Mouse (Mus musculus): ENCODE measurements around the gene Crhbp.

Gene Crhbp

GRCm38 (mm10) chr13:95444824-95445223 is at the start of gene Crhbp:
Gene Crhbp, minus strand, starts transcription at chr13:95444924.
- in situ Hi-C loops (cut with MboI; ENCODE audit: unreplicated experiment in 2 of 2), result no loop called here

DNA sequence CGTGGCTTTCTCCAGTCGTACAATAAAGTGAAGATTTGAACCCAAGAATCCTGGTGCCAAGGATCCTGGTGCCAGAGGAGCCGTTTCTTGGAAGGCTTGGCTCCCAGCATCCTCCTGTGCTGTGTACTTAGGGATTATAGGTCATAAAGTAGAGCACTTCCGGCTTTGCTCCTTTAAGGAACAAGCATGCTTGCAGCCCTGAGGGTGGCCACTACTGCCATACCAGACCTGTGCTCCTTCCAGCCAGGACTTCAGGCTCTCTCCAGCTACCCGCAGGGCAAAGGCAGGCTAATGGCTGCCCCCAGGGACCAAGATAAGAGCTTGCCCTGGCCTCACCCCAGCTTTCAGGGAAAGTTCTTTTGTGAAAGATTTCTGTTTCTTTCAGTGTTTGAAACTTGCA is 48.6 kb upstream of the Crhbp start:
- in situ Hi-C loops (cut with MboI; ENCODE audit: unreplicated experiment in 2 of 2), result loop anchor here (25.0 kb wide), 2 partner anchors 531 to 956 kb away; no protein-coding TSS in a partner anchor

DNA sequence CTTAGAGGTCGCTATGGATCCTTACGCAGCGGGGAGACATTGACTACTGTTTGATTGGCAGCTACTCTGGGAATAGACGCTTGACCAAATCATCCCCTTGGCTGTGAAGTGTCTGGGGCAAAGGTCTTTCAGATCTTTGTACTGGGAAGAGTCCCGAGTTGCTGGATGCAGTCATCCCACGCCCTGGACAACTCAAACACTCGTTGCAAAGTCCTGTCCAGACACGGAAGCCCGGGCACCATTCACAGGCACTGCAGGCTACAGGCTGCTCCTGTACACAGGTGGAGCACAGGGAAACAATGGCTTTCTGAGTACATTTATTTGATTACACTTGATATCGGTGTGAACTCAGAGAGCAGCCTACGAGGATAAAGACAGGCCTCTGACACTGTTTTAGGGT is 46.6 kb upstream of the Crhbp start:
- in situ Hi-C loops (cut with MboI; ENCODE audit: unreplicated experiment in 2 of 2), result loop anchor here (25.0 kb wide), 2 partner anchors 529 to 954 kb away; no protein-coding TSS in a partner anchor

DNA sequence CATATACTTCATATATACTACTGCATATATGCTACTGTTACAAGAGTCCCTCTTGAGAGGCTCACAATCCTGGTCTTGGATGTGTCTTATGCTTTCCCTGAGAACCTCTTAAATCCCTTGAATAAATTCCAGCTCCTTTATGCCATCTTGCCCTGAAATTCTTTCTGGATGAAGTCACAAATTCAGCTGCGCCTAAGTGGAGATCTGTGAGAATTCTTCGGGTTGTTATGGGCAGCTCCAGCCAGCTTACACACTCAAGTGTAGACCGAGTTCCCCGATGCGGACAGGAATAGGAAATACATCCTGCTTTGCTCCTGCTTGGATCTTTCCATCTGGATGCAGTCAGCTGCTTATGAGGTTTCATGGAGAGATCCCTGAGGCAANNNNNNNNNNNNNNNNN is 39.9 kb upstream of the Crhbp start:
- in situ Hi-C loops (cut with MboI; ENCODE audit: unreplicated experiment in 2 of 2), result loop anchor here (10.0 to 25.0 kb wide), 4 partner anchors 520 to 947 kb away; no protein-coding TSS in a partner anchor

- in situ Hi-C loops (cut with MboI; ENCODE audit: unreplicated experiment in 2 of 2), result loop anchor here (10.0 to 25.0 kb wide), 4 partner anchors 517 to 944 kb away; no protein-coding TSS in a partner anchor
Measured at GRCm38 (mm10) chr13:95481428-95481827, 36.7 kb upstream of the Crhbp start.

- in situ Hi-C loops (cut with MboI; ENCODE audit: unreplicated experiment in 2 of 2), result loop anchor here (25.0 kb wide), 2 partner anchors 517 to 942 kb away; no protein-coding TSS in a partner anchor
Measured at GRCm38 (mm10) chr13:95478671-95479413, 34.1 kb upstream of the Crhbp start, which contains the start of gene S100z. Gene S100z, minus strand, starts transcription at chr13:95478721.

- in situ Hi-C loops (cut with MboI; ENCODE audit: unreplicated experiment in 2 of 2), result loop anchor here (25.0 kb wide), 2 partner anchors 515 to 940 kb away; no protein-coding TSS in a partner anchor
Measured at GRCm38 (mm10) chr13:95477173-95477572, 32.4 kb upstream of the Crhbp start.

DNA sequence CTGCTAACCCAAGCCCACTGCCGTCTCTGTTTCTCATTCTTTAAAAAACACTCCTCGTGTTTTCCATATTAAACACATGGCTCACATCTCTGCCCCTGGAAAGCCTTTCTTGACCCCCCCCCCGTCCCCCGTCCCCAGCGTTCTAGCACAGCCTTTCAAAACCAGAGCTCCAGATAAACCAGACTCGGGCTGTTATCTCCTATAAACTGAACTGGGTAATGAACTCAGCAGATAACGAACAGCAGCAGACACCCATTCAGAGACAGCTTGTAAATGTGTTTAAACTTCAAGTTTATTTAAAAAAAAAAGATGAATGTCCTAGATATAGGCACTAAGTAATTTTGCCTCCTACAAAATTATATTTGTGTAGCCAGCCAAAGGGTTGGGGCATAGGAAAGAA is 30.4 kb upstream of the Crhbp start:
- in situ Hi-C loops (cut with MboI; ENCODE audit: unreplicated experiment in 2 of 2), result loop anchor here (25.0 kb wide), 2 partner anchors 513 to 938 kb away; no protein-coding TSS in a partner anchor

- in situ Hi-C loops (cut with MboI; ENCODE audit: unreplicated experiment in 2 of 2), result loop anchor here (5.0 kb wide), 2 partner anchors 82 to 87 kb away; no protein-coding TSS in a partner anchor
Measured at GRCm38 (mm10) chr13:95474294-95474693, 29.6 kb upstream of the Crhbp start.

DNA sequence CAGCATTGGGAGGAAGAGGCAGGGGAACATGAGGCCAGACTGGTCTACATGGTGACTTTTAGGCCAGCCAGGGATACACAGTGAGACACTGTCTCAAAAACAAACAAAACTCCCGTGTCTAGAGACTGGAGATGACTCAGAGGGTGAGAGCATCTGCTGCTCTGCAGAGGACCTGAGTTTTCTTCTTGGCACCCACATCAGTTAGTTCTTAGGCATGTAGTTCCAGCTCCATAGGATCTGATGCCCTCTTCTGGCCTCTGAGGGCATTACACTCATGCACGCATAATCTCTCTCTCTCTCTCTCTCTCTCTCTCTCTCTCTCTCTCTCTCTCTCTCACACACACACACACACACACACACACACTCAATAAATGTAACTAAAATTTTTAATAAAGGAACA is 26.2 kb upstream of the Crhbp start:
- in situ Hi-C loops (cut with MboI; ENCODE audit: unreplicated experiment in 2 of 2), result loop anchor here (5.0 kb wide), 2 partner anchors 79 to 84 kb away; no protein-coding TSS in a partner anchor

DNA sequence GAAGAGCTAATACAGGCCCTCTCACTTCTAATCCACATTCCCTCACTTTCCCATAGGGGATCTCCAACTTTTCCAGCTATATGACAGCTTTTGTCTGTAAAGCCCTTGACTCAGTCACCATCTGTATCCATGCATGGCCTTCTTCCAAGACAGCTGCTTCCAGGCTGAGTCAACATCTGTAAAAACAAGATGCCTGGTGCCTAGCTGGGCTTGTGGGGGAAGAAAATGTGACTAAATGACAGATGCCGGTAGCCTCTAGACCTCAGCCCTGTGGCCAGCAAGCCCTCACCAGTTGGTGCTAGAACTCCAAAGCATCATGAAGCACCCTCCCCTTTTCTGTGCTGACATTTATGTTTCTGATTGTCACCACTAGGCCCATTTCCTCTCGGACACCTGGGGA is 6.8 kb upstream of the Crhbp start:
- in situ Hi-C loops (cut with MboI; ENCODE audit: unreplicated experiment in 2 of 2), result no loop called here

- in situ Hi-C loops (cut with MboI; ENCODE audit: unreplicated experiment in 2 of 2), result no loop called here
Measured at GRCm38 (mm10) chr13:95450636-95451210, 6.0 kb upstream of the Crhbp start.

DNA sequence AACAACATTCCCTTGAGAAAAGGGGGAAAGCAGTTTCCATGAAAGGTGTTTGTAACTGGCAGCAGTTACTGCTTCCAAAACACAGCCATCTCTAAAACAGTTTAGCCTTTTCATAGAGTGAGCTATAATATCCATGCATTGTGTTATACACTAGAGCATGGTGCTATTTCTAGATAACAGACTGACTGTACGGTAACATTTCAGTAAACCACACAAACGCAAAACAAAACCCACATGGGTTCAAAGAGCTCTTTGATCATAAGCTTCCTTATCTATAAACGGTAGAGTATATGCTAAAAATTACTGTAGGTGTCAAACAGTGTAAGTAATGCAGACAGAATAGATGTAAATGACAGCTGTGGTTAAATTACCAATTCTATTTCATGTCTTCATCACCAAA is 5.0 kb upstream of the Crhbp start:
- in situ Hi-C loops (cut with MboI; ENCODE audit: unreplicated experiment in 2 of 2), result no loop called here

- in situ Hi-C loops (cut with MboI; ENCODE audit: unreplicated experiment in 2 of 2), result no loop called here
Measured at GRCm38 (mm10) chr13:95444291-95444690, 433 bp downstream of the Crhbp start.

DNA sequence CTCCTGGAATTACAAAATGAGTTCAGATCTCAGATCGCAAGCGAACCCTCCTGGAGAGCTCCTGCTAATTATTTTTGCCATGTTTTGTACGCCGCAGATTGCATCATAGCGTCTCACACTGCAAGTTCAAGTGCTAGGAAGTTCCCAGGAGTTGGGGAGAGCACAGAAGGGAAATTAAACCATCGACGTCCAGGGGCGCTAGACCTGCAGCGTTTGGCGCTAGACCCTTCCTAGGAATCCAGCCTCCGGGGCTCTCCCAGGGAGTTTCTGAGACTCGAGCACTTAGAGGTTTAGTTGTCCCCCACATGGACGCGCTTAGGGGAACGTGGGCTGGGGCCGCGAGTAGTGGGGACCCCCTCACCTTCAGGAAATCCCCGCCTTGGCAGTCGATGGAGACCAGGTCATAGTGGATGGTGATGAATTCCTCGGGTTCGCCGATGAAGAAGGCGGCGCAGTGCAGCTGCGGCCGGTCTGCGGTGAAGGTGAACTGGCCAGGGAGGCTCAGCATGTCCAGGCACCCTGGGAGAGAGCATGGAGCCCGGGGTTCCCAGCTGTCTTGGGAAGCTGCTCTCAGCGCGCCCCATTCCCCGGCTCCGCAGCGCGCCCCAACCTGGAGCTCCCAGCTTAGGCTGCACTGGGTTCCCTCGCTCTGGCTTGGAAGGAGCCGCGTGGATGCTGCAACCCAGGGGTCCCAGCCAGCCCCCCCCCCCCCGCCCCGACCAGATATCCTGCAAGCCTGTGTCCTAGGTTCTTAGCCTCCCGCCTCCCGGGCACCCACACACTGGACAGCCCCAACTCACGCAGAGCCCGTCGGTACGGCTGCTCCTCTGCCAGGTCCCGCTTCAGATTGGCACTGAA is 1.1 kb downstream of the Crhbp start:
- in situ Hi-C loops (cut with MboI; ENCODE audit: unreplicated experiment in 2 of 2), result no loop called here

GRCm38 (mm10) chr13:95442901-95443300 is 1.8 kb downstream of the Crhbp start:
- in situ Hi-C loops (cut with MboI; ENCODE audit: unreplicated experiment in 2 of 2), result no loop called here

- in situ Hi-C loops (cut with MboI; ENCODE audit: unreplicated experiment in 2 of 2), result no loop called here
Measured at GRCm38 (mm10) chr13:95439569-95439968, 5.2 kb downstream of the Crhbp start.

DNA sequence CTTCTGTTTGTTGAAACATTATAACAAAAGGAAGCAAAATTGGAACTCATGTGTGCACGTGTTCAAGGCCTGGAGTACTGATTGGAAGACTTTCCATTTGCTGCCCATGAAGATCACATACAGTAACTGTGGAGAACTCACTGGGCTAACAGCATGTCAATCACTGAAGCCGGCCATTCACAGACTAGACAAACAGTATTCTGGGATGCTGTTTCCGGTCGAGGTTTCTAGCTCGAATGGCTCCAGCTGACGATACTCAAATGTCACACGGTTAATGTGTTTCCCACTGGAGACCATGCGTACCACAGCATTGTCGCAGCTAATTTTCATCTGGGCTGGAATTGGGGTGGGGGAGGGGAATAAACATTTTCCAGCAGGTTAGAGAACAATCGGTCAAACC is 13.0 kb downstream of the Crhbp start:
- in situ Hi-C loops (cut with MboI; ENCODE audit: unreplicated experiment in 2 of 2), result no loop called here

- in situ Hi-C loops (cut with MboI; ENCODE audit: unreplicated experiment in 2 of 2), result no loop called here
Measured at GRCm38 (mm10) chr13:95427499-95427898, 17.2 kb downstream of the Crhbp start.

DNA sequence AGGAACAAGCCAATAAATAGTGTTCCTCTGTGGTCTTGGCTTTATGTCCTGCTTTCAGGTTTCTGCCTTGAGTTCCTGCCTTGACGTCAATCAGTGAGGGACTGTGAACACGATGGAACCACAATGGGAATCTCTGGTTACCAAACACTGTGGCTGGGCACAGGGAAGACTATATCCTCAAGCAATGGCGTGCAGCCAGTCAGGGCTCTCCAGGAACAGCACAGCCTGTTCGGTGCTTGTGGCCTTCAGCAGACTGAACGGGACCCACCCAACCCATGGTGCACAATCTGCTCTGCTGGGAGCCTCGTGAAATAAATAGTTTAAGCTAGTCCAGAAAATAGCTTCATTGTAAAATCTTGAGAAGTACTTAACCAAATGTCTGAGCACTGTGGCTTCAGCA is 18.3 kb downstream of the Crhbp start:
- in situ Hi-C loops (cut with MboI; ENCODE audit: unreplicated experiment in 2 of 2), result no loop called here

GRCm38 (mm10) chr13:95425484-95425883 is 19.2 kb downstream of the Crhbp start:
- in situ Hi-C loops (cut with MboI; ENCODE audit: unreplicated experiment in 2 of 2), result no loop called here
